Mouse (Mus musculus) erythroblast, embryonic 14.5 days (primary cell): ENCODE results near the gene Bend6.

Experiments
- GATA1 ChIP-seq: IDR thresholded peaks from 2 replicates; pipeline ENCODE4 v1.6.1; 2012; ENCODE audit warnings: low read length, inconsistent platforms, mixed read lengths
- TAL1 ChIP-seq: IDR thresholded peaks from 3 replicates; pipeline ENCODE4 v1.6.1; 2012; ENCODE audit warnings: low read length, inconsistent platforms, mixed read lengths

- TF ChIP-seq GATA1 (no peak), TAL1 (no peak)
These were observed 11.5 kb downstream of the Bend6 start for GRCm38 (mm10) chr1:33896116-33896515.
